Mouse (Mus musculus) heart, adult 2 months (tissue): ENCODE results near the gene Dlg3. TPM values are rescaled to one million over a fixed set of nuclear protein-coding genes. Genes with fewer than 3 reads are reported as not detected.

Source experiments
- DNase-seq, 2 experiments: peaks; one replicate each; pipeline ENCODE4 v3.0.0; 2021
- H3K27ac ChIP-seq: fragments of 200-600 bp; 2 replicates; pipeline ENCODE4 v1.8.1; 2022
- H3K27me3 ChIP-seq: fragments of 200-500 bp; 2 replicates; pipeline ENCODE4 v1.6.1; 2012; ENCODE audit warnings: mild to moderate bottlenecking, low read length, inconsistent platforms, mixed read lengths; ENCODE audit not compliant: control insufficient read depth, insufficient read depth
- H3K36me3 ChIP-seq: fragments of 200-500 bp; 2 replicates; pipeline ENCODE4 v1.6.1; 2012; ENCODE audit warnings: low read length, inconsistent platforms; ENCODE audit not compliant: control insufficient read depth, insufficient read depth
- H3K4me1 ChIP-seq: fragments of 200-500 bp; 2 replicates; pipeline ENCODE4 v1.6.1; 2011; ENCODE audit warnings: low read length; ENCODE audit not compliant: control insufficient read depth, insufficient read depth
- H3K4me3 ChIP-seq: fragments of 200-600 bp; 2 replicates; pipeline ENCODE4 v1.8.1; 2022
- H3K79me2 ChIP-seq: fragments of 200-500 bp; replicated peaks from 2 replicates; pipeline ENCODE4 v1.6.1; 2012; ENCODE audit warnings: mild to moderate bottlenecking, inconsistent platforms, low read length, moderate library complexity, mixed read lengths; ENCODE audit not compliant: control insufficient read depth, insufficient read depth
- H3K9ac ChIP-seq: fragments of 200-500 bp; 2 replicates; pipeline ENCODE4 v1.6.1; 2012; ENCODE audit warnings: low read depth, mild to moderate bottlenecking, control low read depth, inconsistent platforms, low read length, mixed read lengths
- CTCF ChIP-seq: fragments of 200-600 bp; IDR thresholded peaks from 2 replicates; pipeline ENCODE4 v1.8.1; 2022; ENCODE audit warnings: antibody characterized with exemption, mild to moderate bottlenecking, moderate library complexity
- EP300 ChIP-seq: fragments of 200-500 bp; IDR thresholded peaks from 2 replicates; pipeline ENCODE4 v1.6.1; 2011; ENCODE audit warnings: low read depth, low read length, control low read depth; ENCODE audit not compliant: insufficient read depth
- POLR2A ChIP-seq: fragments of 200-500 bp; IDR thresholded peaks from 2 replicates; pipeline ENCODE4 v1.6.1; 2011; ENCODE audit warnings: mild to moderate bottlenecking, low read depth, low read length, control low read depth; ENCODE audit not compliant: insufficient read depth
- whole genome bisulfite sequencing: fragments of 180-500 bp; shearing (Covaris S2); methylation state at CpG from one replicate; pipeline ENCODE4 v1.1.7; 2018; 5-methylcytosine and 5-hydroxymethylcytosine counted together
- intact Hi-C: fragments of 180-260 bp; cut with DNase I; formaldehyde crosslinking; loops from one replicate; pipeline ENCODE4 v1.15.1; 2025
- polyA plus RNA-seq: library from polyadenylated mRNA; depleted of rRNA; stranded (reverse); fragments of >200 nt; gene quantifications from 2 replicates; pipeline ENCODE4 v1.2.3, GENCODE M21; 2012
- total RNA-seq, 2 experiments: library from RNA; stranded (reverse); gene quantifications; 2 replicates each; pipeline ENCODE4 v1.2.3; 2021

The Dlg3 gene
- total and polyA plus RNA-seq, 3 experiments = 2.6 to 3.0 (median 2.7) TPM

GRCm38 (mm10) chrX:100789322-100789721 is 21.8 kb downstream of the Dlg3 start:
- no peak overlapping the region for H3K9ac ChIP-seq
- H3K4me1 ChIP-seq = no peaks in the 10 kb centered on the region
- 89% methylated on average over 4 of the region's 4 CpGs for WGBS
- no peak overlapping the region for H3K27ac ChIP-seq
- no peaks in the 10 kb centered on the region for H3K27me3 ChIP-seq
- no peak for TF ChIP-seq POLR2A
- no peak for TF ChIP-seq EP300
- no peak for TF ChIP-seq CTCF
- intact Hi-C loops = no loop called here
- no peaks in the 10 kb centered on the region for H3K79me2 ChIP-seq
- no peaks in the 10 kb centered on the region for H3K36me3 ChIP-seq
- no peak for DNase-seq
- no peak overlapping the region for H3K4me3 ChIP-seq

GRCm38 (mm10) chrX:100796041-100796740 is 28.7 kb downstream of the Dlg3 start:
- WGBS = 68% methylated on average over 6 of the region's 6 CpGs
- H3K79me2 ChIP-seq = no peaks in the 10 kb centered on the region

GRCm38 (mm10) chrX:100796741-100797090 is 29.2 kb downstream of the Dlg3 start:
- Histone ChIP-seq H3K4me3 (no peak overlapping the region), H3K79me2 (no peaks in the 10 kb centered on the region), H3K27me3 (no peaks in the 10 kb centered on the region), H3K4me1 (peaks cover 3% of the 10 kb centered on the region), H3K36me3 (no peaks in the 10 kb centered on the region), H3K27ac (no peak overlapping the region), H3K9ac (no peak overlapping the region)
- DNase-seq = no peak
- intact Hi-C loops = no loop called here
- WGBS = 83% methylated on average over 3 of the region's 3 CpGs
- TF ChIP-seq POLR2A (no peak), CTCF (no peak), EP300 (no peak)

More at GRCm38 (mm10) chrX:100796041-100796740, 28.7 kb downstream of the Dlg3 start:
- no peaks in the 10 kb centered on the region for H3K36me3 ChIP-seq
- H3K9ac ChIP-seq = no peak overlapping the region
- no peak overlapping the region for H3K27ac ChIP-seq
- H3K4me3 ChIP-seq = no peak overlapping the region
- DNase-seq = no peak
- TF ChIP-seq POLR2A = no peak
- TF ChIP-seq EP300 = no peak
- TF ChIP-seq CTCF = no peak
- intact Hi-C loops = no loop called here
- H3K27me3 ChIP-seq = no peaks in the 10 kb centered on the region
- H3K4me1 ChIP-seq = peaks cover 3% of the 10 kb centered on the region

GRCm38 (mm10) chrX:100797370-100797769 is 29.8 kb downstream of the Dlg3 start:
- H3K27me3 ChIP-seq = no peaks in the 10 kb centered on the region
- no peak for DNase-seq
- H3K27ac ChIP-seq = no peak overlapping the region
- peaks cover 3% of the 10 kb centered on the region for H3K4me1 ChIP-seq
- no peaks in the 10 kb centered on the region for H3K36me3 ChIP-seq
- WGBS = 75% methylated on average over 4 of the region's 4 CpGs
- TF ChIP-seq POLR2A (no peak), CTCF (no peak), EP300 (no peak)
- no peaks in the 10 kb centered on the region for H3K79me2 ChIP-seq
- intact Hi-C loops = no loop called here
- no peak overlapping the region for H3K9ac ChIP-seq
- no peak overlapping the region for H3K4me3 ChIP-seq

- Histone ChIP-seq H3K4me1 (peaks cover 3% of the 10 kb centered on the region), H3K27me3 (no peaks in the 10 kb centered on the region), H3K79me2 (no peaks in the 10 kb centered on the region), H3K36me3 (no peaks in the 10 kb centered on the region), H3K4me3 (no peak overlapping the region), H3K9ac (no peak overlapping the region), H3K27ac (no peak overlapping the region)
- no peak for TF ChIP-seq CTCF
- no peak for TF ChIP-seq EP300
- no peak for TF ChIP-seq POLR2A
- 58% methylated on average over 7 of the region's 7 CpGs for WGBS
- DNase-seq = no peak
- intact Hi-C loops = no loop called here
Measured at GRCm38 (mm10) chrX:100797851-100798527, 30.5 kb downstream of the Dlg3 start.

GRCm38 (mm10) chrX:100800643-100801042 is 33.1 kb downstream of the Dlg3 start:
- H3K9ac ChIP-seq = no peak overlapping the region
- peaks cover 3% of the 10 kb centered on the region for H3K4me1 ChIP-seq
- H3K27me3 ChIP-seq = no peaks in the 10 kb centered on the region
- DNase-seq = no peak
- intact Hi-C loops = no loop called here
- H3K36me3 ChIP-seq = no peaks in the 10 kb centered on the region
- H3K27ac ChIP-seq = no peak overlapping the region
- 41% methylated on average over 2 of the region's 2 CpGs for WGBS
- H3K79me2 ChIP-seq = no peaks in the 10 kb centered on the region
- TF ChIP-seq POLR2A = no peak
- no peak for TF ChIP-seq EP300
- TF ChIP-seq CTCF = no peak
- no peak overlapping the region for H3K4me3 ChIP-seq
